ENCODE assay signal across 24 mouse cellular contexts in the genomic region with DNA sequence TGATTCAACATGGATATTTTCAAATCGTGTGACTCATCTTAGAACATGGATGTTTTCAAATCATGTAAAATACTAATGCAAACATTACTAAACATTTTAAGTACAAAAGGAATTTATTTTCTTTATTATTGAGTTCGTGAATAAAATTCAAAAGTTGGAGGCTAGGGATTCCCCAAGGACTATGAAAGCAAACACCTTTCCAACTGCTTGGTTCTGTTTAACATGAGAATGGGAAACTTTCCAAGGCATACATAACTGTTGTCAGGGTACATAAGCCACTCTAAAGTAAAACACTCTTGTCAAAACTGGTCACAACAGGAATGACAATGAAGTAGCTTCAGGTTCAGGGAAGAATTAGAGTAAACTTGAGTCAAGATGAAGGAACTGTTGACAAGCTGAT. TPM values are rescaled to one million over a fixed set of nuclear protein-coding genes. Genes with fewer than 3 reads are reported as not detected.
"Had no signal": no experiment of that assay in that cellular context is flagged by ENCODE, and none has a peak within 500 bp of the region (broad histone marks: within the 10 kb centered on the region; RNA-seq: fewer than 3 reads in every experiment).

Gene Olfr1281 (plus strand): TSS at position 301 of the 400 bp plus-strand sequence.

- H3K36me3 ChIP-seq: neural tube, embryonic 13.5 days; neural tube, embryonic 15.5 days; stomach, embryonic 15.5 days had no signal

- H3K4me3 ChIP-seq: neural tube, embryonic 13.5 days; neural tube, embryonic 15.5 days; stomach, embryonic 15.5 days had no signal

- H3K9me3 ChIP-seq: neural tube, embryonic 13.5 days; neural tube, embryonic 15.5 days; stomach, embryonic 15.5 days had no signal

- H3K9ac ChIP-seq: neural tube, embryonic 13.5 days; neural tube, embryonic 15.5 days; stomach, embryonic 15.5 days had no signal

- DNase-seq: retina, postnatal 1 day; right cerebral cortex, adult 18-20 months; right cerebral cortex, postnatal 14 days; right cerebral cortex, postnatal 25 days; right cerebral cortex, postnatal 4 days; spleen, adult 18-20 months; thymus, adult 18-20 months; thymus, adult 2 months; thymus, postnatal 14 days; thymus, postnatal 25 days; thymus, postnatal 36 days; thymus, postnatal 4 days had no signal

- H3K4me1 ChIP-seq: neural tube, embryonic 13.5 days; neural tube, embryonic 15.5 days; stomach, embryonic 15.5 days had no signal

- H3K27ac ChIP-seq: neural tube, embryonic 13.5 days; neural tube, embryonic 15.5 days; stomach, embryonic 15.5 days; stomach, postnatal 0 days had no signal

- H3K27me3 ChIP-seq: neural tube, embryonic 13.5 days; neural tube, embryonic 15.5 days; stomach, embryonic 15.5 days had no signal

- H3K4me2 ChIP-seq: neural tube, embryonic 13.5 days; neural tube, embryonic 15.5 days; stomach, embryonic 15.5 days had no signal

RNA-seq across cellular contexts. Expression of gene Olfr1281, which starts in this region (rescaled TPM):
- total RNA-seq: neutrophil, adult 5-6 weeks had no signal
- polyA plus RNA-seq: neural tube, embryonic 13.5 days; neural tube, embryonic 14.5 days; neural tube, embryonic 15.5 days; small intestine, adult 2 months; spleen, adult 2 months; stomach, embryonic 14.5 days; stomach, embryonic 15.5 days; stomach, embryonic 16.5 days; stomach, postnatal 0 days; thymus, adult 2 months; thymus, postnatal 0 days; urinary bladder, adult 2 months had no signal
